Mouse (Mus musculus) c-Kit-negative CD71-positive TER-119-positive erythroid progenitor cells, embryonic 14.5 days (primary cell): ENCODE data around the gene Zswim4.

ENCODE experiments used
- DNase-seq: peaks from one replicate; pipeline ENCODE4 v3.0.0-alpha.2; 2013; ENCODE audit warnings: low read depth, low spot score

Zswim4 gene

GRCm38 (mm10) chr8:84223322-84224029, 13.4 kb downstream of the Zswim4 start:
- DNase-seq, result no peak

- no peak for DNase-seq
Observed at GRCm38 (mm10) chr8:84222566-84223165, 14.2 kb downstream of the Zswim4 start.

- no peak for DNase-seq
Observed at GRCm38 (mm10) chr8:84220105-84220504, 16.8 kb downstream of the Zswim4 start.

GRCm38 (mm10) chr8:84218143-84218542, 18.7 kb downstream of the Zswim4 start:
- no peak for DNase-seq

GRCm38 (mm10) chr8:84217206-84217605, 19.6 kb downstream of the Zswim4 start:
- no peak for DNase-seq

- no peak for DNase-seq
Observed at GRCm38 (mm10) chr8:84213277-84213676, 23.6 kb downstream of the Zswim4 start.

- no peak for DNase-seq
Observed at GRCm38 (mm10) chr8:84211881-84212563, 24.8 kb downstream of the Zswim4 start.

- no peak for DNase-seq
Observed at GRCm38 (mm10) chr8:84211202-84211601, 25.7 kb downstream of the Zswim4 start.

GRCm38 (mm10) chr8:84210167-84210791, 26.6 kb downstream of the Zswim4 start:
- peak; percentile 59 for DNase-seq

GRCm38 (mm10) chr8:84208381-84209380, 28.2 kb downstream of the Zswim4 start:
- DNase-seq, result no peak

- DNase-seq, result no peak
Observed at GRCm38 (mm10) chr8:84207811-84208210, 29.0 kb downstream of the Zswim4 start.

GRCm38 (mm10) chr8:84206666-84207065, 30.2 kb downstream of the Zswim4 start:
- no peak for DNase-seq

GRCm38 (mm10) chr8:84205073-84205472, 31.8 kb downstream of the Zswim4 start:
- no peak for DNase-seq

GRCm38 (mm10) chr8:84203975-84204772, 32.7 kb downstream of the Zswim4 start:
- no peak for DNase-seq

- DNase-seq, result no peak
Observed at GRCm38 (mm10) chr8:84202938-84203917, 33.6 kb downstream of the Zswim4 start.

- no peak for DNase-seq
Observed at GRCm38 (mm10) chr8:84202466-84202865, 34.4 kb downstream of the Zswim4 start.

GRCm38 (mm10) chr8:84201545-84202245, 35.2 kb downstream of the Zswim4 start:
- no peak for DNase-seq
